Mouse (Mus musculus): ENCODE measurements around the gene Slc26a5.

Slc26a5 gene

GRCm38 (mm10) chr5:21804837-21805236, 60.6 kb downstream of the Slc26a5 start:
- DNase-seq (ENCODE audit: low spot score), result no peak

DNA sequence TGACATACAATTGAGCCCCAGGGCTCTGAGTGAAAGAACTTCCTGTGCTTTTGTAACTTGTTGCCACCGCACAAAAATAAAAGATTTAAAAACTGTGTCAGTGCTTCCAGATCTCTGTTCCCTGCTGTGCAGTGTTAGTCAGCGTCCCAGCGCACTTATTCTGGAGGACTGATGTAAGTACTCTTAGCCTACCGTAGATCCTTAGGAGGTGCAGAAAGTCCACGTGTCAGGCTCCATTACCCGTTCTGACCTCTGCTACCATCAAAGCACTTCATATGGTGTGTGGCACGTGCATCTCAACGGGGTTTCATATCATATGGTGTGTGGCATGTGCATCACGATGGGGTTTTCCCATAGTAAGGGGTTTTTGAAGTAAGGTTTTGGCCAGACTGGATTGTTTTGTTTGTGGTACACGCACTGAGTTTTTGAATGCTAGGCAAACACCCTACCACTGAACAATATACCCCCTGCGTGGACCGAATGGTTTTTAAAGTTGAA, 61.7 kb downstream of the Slc26a5 start:
- no peak for DNase-seq (ENCODE audit: low spot score)

DNA sequence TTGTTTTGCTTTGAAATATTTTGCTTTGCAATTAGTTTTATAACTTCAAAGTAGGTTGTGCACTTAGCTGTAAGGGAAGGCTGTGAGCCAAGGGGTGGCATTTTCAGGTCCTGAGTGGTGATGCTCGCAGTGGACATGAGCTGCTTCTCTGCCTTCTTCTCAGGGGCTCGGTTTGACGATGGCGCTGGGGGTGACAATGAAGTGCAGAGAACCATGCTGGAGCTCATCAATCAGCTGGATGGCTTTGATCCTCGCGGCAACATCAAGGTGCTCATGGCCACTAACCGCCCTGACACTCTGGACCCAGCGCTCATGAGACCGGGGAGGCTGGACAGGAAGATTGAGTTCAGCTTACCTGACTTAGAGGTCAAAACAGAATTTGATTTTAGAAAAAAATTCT, 62.5 kb downstream of the Slc26a5 start:
- DNase-seq (ENCODE audit: low spot score), result no peak

GRCm38 (mm10) chr5:21792166-21792565, 73.2 kb downstream of the Slc26a5 start:
- no peak for DNase-seq (ENCODE audit: low spot score)

DNA sequence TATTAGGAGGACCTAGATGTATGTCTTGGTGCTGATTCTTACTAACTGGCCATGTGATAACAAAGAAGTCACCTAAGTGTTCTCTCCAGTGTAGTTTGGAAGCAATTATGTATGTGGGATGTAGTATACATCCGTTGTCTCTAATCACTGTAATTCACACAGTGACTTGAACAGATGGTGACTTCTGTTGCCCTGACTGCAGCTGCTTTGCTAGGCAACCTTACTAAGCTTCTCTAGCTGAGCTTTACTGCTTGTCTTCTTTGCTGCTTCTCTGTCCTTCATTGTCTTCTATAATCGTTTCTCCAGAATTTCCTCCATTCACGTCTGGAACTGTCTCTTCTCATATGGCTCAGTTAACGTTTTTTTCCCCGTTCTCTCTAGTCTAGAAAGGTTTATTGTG, 76.3 kb downstream of the Slc26a5 start:
- peak; percentile 24 for DNase-seq (ENCODE audit: low spot score)

- DNase-seq (ENCODE audit: low spot score), result no peak
Observed at GRCm38 (mm10) chr5:21787186-21788105, 78.0 kb downstream of the Slc26a5 start.

GRCm38 (mm10) chr5:21786258-21787185, 78.9 kb downstream of the Slc26a5 start:
- DNase-seq (ENCODE audit: low spot score), result peak; percentile 90

DNA sequence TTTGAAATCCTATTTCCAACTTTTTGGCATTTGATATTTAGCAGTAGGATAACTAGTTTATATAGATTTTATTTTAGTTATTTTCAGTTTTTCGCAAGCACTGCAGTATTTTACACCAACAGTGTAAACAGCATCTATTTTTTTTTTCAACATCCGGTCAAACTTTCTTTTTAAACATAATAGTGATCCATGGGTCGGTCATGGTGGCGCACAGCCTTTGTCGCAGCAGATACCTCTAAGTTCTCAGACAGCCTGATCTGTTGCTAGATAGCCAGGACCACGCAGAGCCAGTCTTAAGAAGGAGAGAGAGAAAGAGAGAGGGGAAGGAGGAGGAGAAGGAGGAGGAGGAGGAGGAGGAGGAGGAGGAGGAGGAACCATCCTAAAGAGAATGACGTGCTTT, 79.6 kb downstream of the Slc26a5 start:
- DNase-seq (ENCODE audit: low spot score), result no peak

GRCm38 (mm10) chr5:21785053-21785452, 80.4 kb downstream of the Slc26a5 start, which contains the start of the genes Dnajc2 and Psmc2:
Gene Dnajc2 (minus strand): TSS chr5:21785251.
Gene Psmc2 (plus strand): TSS chr5:21785283.
- DNase-seq (ENCODE audit: low spot score), result peak; percentile 92

DNA sequence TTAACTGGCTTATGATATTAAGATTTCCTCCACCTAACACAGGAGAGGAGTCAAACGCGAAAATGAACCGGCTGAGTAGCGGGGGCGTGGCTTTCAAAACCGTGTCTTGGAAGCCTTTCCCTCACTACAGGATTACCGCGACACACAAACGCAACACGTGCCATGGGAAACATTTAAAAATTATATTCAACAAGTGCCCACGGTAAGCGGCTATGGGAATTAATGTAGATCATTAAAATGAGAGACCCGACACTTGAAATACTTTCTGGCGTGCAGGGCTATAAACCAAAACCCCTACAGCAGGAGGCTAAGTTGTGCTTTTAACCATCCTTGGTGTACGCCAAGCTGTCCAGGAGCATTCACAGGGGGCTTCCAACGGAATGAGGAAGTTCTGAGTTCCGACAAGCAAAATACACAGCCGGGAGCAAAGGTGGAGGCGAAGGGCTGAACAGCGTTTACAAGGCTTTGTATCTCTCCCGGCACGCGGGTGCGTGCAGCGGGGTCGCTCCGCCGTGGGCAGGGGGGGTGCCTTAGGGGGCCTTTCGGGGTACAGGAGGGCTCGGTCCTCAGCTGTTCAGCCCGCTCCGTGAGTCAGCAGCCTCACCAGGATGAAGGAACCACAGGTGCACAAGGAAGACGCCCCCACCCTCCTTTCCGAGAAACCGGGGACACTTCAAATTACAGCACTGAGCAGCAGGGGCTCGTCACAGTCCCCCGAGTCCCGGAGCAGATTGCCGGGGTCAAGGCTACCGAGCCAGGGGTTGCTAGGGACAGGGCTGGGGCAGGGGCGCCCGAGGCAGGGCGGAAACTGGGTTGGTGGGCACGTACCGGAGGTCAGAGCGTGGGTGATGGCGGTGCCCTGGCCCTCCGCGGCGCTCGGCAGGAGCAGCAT, 81.0 kb downstream of the Slc26a5 start:
- DNase-seq (ENCODE audit: low spot score), result no peak

GRCm38 (mm10) chr5:21776491-21776890, 88.9 kb downstream of the Slc26a5 start:
- DNase-seq (ENCODE audit: low spot score), result no peak

DNA sequence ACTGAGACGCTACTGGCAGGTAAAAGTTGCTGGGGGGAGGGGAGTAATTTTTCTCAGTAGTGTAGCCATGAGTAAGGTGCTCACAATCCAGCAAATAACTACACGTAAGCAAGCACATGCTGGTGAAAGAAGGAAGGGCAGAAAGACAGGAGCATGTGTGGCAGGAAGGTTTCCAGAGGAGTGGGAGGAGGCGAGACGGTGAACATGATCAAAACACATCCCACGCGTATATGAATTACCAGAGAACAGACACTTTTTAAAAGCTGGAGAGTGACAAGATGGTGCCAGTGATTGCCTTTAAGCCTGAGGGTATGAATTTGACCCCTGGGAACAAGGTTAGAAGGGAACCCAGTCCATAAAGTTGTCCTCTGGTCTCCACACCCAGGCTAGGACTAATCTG, 95.6 kb downstream of the Slc26a5 start:
- no peak for DNase-seq (ENCODE audit: low spot score)

DNA sequence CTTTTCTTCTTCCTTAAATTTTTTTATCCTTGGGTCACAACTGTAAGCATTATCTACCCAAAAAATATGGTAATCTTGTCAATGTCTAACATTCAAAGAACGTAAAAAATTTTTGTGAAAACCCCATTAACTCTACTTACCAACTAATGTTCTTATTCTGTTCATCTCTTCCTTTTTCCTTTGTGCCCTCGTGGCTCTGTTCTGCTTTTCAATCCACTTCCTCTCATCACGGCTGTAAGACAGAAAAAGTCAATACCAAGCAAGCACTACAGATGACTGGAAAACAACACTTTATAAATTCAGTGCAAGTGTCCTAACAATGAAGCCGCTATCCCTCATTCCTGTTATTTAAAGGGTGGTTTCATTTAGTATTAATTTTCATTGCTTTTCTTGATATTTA, 96.9 kb downstream of the Slc26a5 start:
- no peak for DNase-seq (ENCODE audit: low spot score)

All from layer of hippocampus, adult 11-12 months (tissue).